Mouse (Mus musculus) stomach, adult 2 months (tissue): Measurements from ENCODE around the gene Krt31. TPM values are rescaled to one million over a fixed set of nuclear protein-coding genes. Genes with fewer than 3 reads are reported as not detected.

Source experiments
- polyA plus RNA-seq: library from polyadenylated mRNA; depleted of rRNA; stranded (reverse); fragments of >200 nt; gene quantifications from 2 replicates; pipeline ENCODE4 v1.2.3, GENCODE M21; 2012; rRNA removed

The Krt31 gene
- 0.09 TPM in 1 of 2 replicates, not detected in the other for polyA plus RNA-seq

GRCm38 (mm10) chr11:100050451-100050850 lies at the start of gene Krt31:
Gene Krt31, minus strand, starts transcription at chr11:100050551.

GRCm38 (mm10) chr11:100096141-100096540 lies 45.8 kb upstream of the Krt31 start, which contains the start of gene Krt35:
Gene Krt35, minus strand, starts transcription at chr11:100096241.

GRCm38 (mm10) chr11:100087861-100088260 lies 37.5 kb upstream of the Krt31 start, which contains the start of gene Krt32:
Gene Krt32, minus strand, starts transcription at chr11:100088226.

GRCm38 (mm10) chr11:100041454-100041853 lies 8.9 kb downstream of the Krt31 start, which contains the start of gene Krt34:
Gene Krt34, minus strand, starts transcription at chr11:100041554.

GRCm38 (mm10) chr11:100029768-100030167 lies 20.6 kb downstream of the Krt31 start, which contains the start of gene Krt33b:
Gene Krt33b, minus strand, starts transcription at chr11:100029868.

GRCm38 (mm10) chr11:100016112-100016511 lies 34.2 kb downstream of the Krt31 start, which contains the start of gene Krt33a:
Gene Krt33a, minus strand, starts transcription at chr11:100016212.

Other genes with a start within 250 kb of the Krt31 start
- gene Gm11554, start 246.1 kb downstream of the Krt31 start, polyA plus RNA-seq = 0.25 TPM in 1 of 2 replicates, not detected in the other
- 0.36 TPM in 1 of 2 replicates, not detected in the other for gene Krtap4-13, start 240.7 kb downstream of the Krt31 start, polyA plus RNA-seq
- gene Gm11564, start 234.9 kb downstream of the Krt31 start, polyA plus RNA-seq = not detected in 2 replicates
- not detected in 2 replicates for gene 2300003K06Rik, start 212.5 kb downstream of the Krt31 start, polyA plus RNA-seq
- gene Krtap4-16, start 198.9 kb downstream of the Krt31 start, polyA plus RNA-seq = not detected in 2 replicates
- not detected in 2 replicates for gene Gm11568, start 192.6 kb downstream of the Krt31 start, polyA plus RNA-seq
- gene Gm11559, start 186.1 kb downstream of the Krt31 start, polyA plus RNA-seq = not detected in 2 replicates
- gene Krtap9-1, start 177.2 kb downstream of the Krt31 start, polyA plus RNA-seq = not detected in 2 replicates
- gene Gm11567, start 171.4 kb downstream of the Krt31 start, polyA plus RNA-seq = not detected in 2 replicates
- gene Krtap31-1, start 142.6 kb downstream of the Krt31 start, polyA plus RNA-seq = not detected in 2 replicates
- gene Gm11565, start 135.8 kb downstream of the Krt31 start, polyA plus RNA-seq = not detected in 2 replicates
- not detected in 2 replicates for gene Krtap31-2, start 114.3 kb downstream of the Krt31 start, polyA plus RNA-seq
- not detected in 2 replicates for gene Krtap9-5, start 102.1 kb downstream of the Krt31 start, polyA plus RNA-seq
- gene Krtap29-1, start 71.5 kb downstream of the Krt31 start, polyA plus RNA-seq = not detected in 2 replicates
- not detected in 2 replicates for gene Krtap16-1, start 64.0 kb downstream of the Krt31 start, polyA plus RNA-seq
- gene Krtap17-1, start 56.6 kb downstream of the Krt31 start, polyA plus RNA-seq = not detected in 2 replicates
- gene Krt33a, start 34.3 kb downstream of the Krt31 start, polyA plus RNA-seq = not detected in 2 replicates
- not detected in 2 replicates for gene Krt33b, start 20.7 kb downstream of the Krt31 start, polyA plus RNA-seq
- not detected in 2 replicates for gene Krt34, start 9.0 kb downstream of the Krt31 start, polyA plus RNA-seq
- gene Krt32, start 37.7 kb upstream of the Krt31 start, polyA plus RNA-seq = 2.5 TPM in 2 replicates
- gene Krt35, start 45.7 kb upstream of the Krt31 start, polyA plus RNA-seq = 0.08 TPM in 1 of 2 replicates, not detected in the other
- gene Krt36, start 55.1 kb upstream of the Krt31 start, polyA plus RNA-seq = 0.06 and 0.19 TPM in 2 replicates
- 602 and 681 TPM in 2 replicates for gene Krt13, start 71.0 kb upstream of the Krt31 start, polyA plus RNA-seq
- 7.7 and 17.9 TPM in 2 replicates for gene Krt15, start 85.4 kb upstream of the Krt31 start, polyA plus RNA-seq
- 1,679 and 2,029 TPM in 2 replicates for gene Krt19, start 98.1 kb upstream of the Krt31 start, polyA plus RNA-seq
- gene Krt9, start 142.7 kb upstream of the Krt31 start, polyA plus RNA-seq = not detected in 2 replicates
- gene Krt14, start 157.0 kb upstream of the Krt31 start, polyA plus RNA-seq = 147 and 161 TPM in 2 replicates
- 5.1 and 6.5 TPM in 2 replicates for gene Krt16, start 198.4 kb upstream of the Krt31 start, polyA plus RNA-seq
- gene Krt17, start 210.5 kb upstream of the Krt31 start, polyA plus RNA-seq = 20.4 and 26.8 TPM in 2 replicates
- gene Krt42, start 219.3 kb upstream of the Krt31 start, polyA plus RNA-seq = 0.11 and 0.31 TPM in 2 replicates